Mouse (Mus musculus): ENCODE results near the gene Podn. TPM values are rescaled to one million over a fixed set of nuclear protein-coding genes. Genes with fewer than 3 reads are reported as not detected.

Gene Podn
- total and polyA plus RNA-seq, 3 experiments, result 0.04 TPM; not detected in 2

DNA sequence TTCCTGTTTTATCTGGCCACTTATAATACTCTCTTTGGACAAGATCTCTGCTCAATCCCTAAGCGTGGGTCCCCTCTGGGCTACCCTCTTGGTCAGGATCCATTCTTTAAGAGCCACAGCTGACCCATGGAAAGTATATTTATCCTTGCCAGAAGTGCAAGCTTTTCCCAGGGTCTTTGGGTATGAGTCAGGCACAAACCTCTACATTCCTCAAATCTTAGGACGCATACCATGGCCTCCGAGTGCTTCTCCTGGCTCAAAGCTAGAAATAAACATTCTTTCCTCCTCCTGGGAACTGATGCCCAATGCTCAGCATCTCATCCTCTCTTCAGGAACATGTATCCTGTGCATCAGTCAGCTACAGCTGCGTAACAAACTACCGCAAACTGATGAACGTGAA, 101.2 kb downstream of the Podn start:
- no peak for TF ChIP-seq CHD1 (IDR thresholded peaks at IDR 0.05; ENCODE audit: low read depth, low read length)
- no peak for TF ChIP-seq GABPA (IDR thresholded peaks at IDR 0.05; ENCODE audit: low read depth, low read length)
- TF ChIP-seq MYC (IDR thresholded peaks at IDR 0.05; ENCODE audit: low read depth, low read length), result no peak
- no peak for TF ChIP-seq JUND (IDR thresholded peaks at IDR 0.05; ENCODE audit: low read depth, low read length)
- no peak for TF ChIP-seq E2F4 (IDR thresholded peaks at IDR 0.05; ENCODE audit: borderline replicate concordance, low read depth, low read length)
- TF ChIP-seq NELFE (IDR thresholded peaks at IDR 0.05; ENCODE audit: low read depth, low read length), result no peak
- TF ChIP-seq MAZ (IDR thresholded peaks at IDR 0.05; ENCODE audit: low read depth, low read length), result no peak

DNA sequence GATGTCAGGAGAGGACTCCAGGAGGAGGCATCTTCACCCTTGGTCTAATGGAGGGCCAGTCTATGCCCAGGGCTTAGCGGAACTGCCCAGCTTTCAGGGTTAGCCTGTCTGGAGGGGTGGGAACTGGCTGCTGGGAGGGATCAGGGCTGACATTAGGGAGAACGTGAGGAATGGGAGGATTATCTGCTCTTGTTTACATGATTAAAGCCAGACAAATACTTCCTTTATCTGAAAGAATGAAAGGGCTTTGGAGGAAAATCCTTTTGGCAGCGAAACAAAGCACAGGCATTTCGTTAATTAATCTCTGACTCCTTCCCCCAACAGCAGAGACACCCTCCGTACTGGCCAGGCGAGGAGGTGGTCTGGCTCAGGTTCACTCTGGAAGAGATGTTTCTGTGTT, 104.4 kb downstream of the Podn start:
- Histone ChIP-seq H3K27ac (ENCODE audit: control insufficient read depth, low read depth, low read length) (no peak overlapping the region), H3K79me2 (ENCODE audit: control insufficient read depth, insufficient read depth, low read length, poor library complexity) (no peaks in the 10 kb centered on the region), H3K36me3 (ENCODE audit: control insufficient read depth in 1 of 2, insufficient read depth in 2 of 2, low read length in 2 of 2) (peaks cover 0 to 4% of the 10 kb centered on the region in 2 experiments; a peak in 2 of 4 replicates), H3K4me3 (ENCODE audit: control insufficient read depth in 1 of 2, insufficient read depth in 1 of 2, low read depth in 2 of 2, low read length in 2 of 2) (no peak overlapping the region), H3K9me3 (replicated peaks; ENCODE audit: insufficient read depth, low read length) (no peaks in the 10 kb centered on the region), H3K9ac (ENCODE audit: control insufficient read depth, low read depth, low read length, poor library complexity, severe bottlenecking) (no peak overlapping the region), H3K4me1 (ENCODE audit: control insufficient read depth in 1 of 2, insufficient read depth in 2 of 2, low read length in 2 of 2) (peaks cover 0 to 11% of the 10 kb centered on the region in 2 experiments; a peak in 2 of 4 replicates), H3K27me3 (ENCODE audit: control insufficient read depth in 1 of 2, insufficient read depth in 2 of 2, low read length in 2 of 2) (peaks cover 3 to 9% of the 10 kb centered on the region in 2 experiments; a peak in 3 of 4 replicates)
- TF ChIP-seq MYB (IDR thresholded peaks at IDR 0.05; ENCODE audit: low read depth, low read length), result no peak
- TF ChIP-seq ZNF384 (IDR thresholded peaks at IDR 0.05; ENCODE audit: low read depth, low read length), result no peak
- no peak for TF ChIP-seq ZC3H11A (IDR thresholded peaks at IDR 0.05; ENCODE audit: low read depth, low read length)
- DNase-seq (ENCODE audit: low read depth, low spot score), result no peak

More for the DNA sequence above, 101.2 kb downstream of the Podn start:
- no peak for DNase-seq (ENCODE audit: low read depth, low spot score)
- Histone ChIP-seq H3K4me1 (ENCODE audit: control insufficient read depth in 1 of 2, insufficient read depth in 2 of 2, low read length in 2 of 2) (no peaks in the 10 kb centered on the region), H3K4me3 (ENCODE audit: control insufficient read depth in 1 of 2, insufficient read depth in 1 of 2, low read depth in 2 of 2, low read length in 2 of 2) (no peak overlapping the region), H3K27ac (ENCODE audit: control insufficient read depth, low read depth, low read length) (no peak overlapping the region), H3K79me2 (ENCODE audit: control insufficient read depth, insufficient read depth, low read length, poor library complexity) (no peaks in the 10 kb centered on the region), H3K9me3 (replicated peaks; ENCODE audit: insufficient read depth, low read length) (no peaks in the 10 kb centered on the region), H3K9ac (ENCODE audit: control insufficient read depth, low read depth, low read length, poor library complexity, severe bottlenecking) (no peak overlapping the region), H3K36me3 (ENCODE audit: control insufficient read depth in 1 of 2, insufficient read depth in 2 of 2, low read length in 2 of 2) (no peaks in the 10 kb centered on the region), H3K27me3 (ENCODE audit: control insufficient read depth in 1 of 2, insufficient read depth in 2 of 2, low read length in 2 of 2) (peaks cover 3 to 7% of the 10 kb centered on the region in 2 experiments)

- no peak for TF ChIP-seq MYC (IDR thresholded peaks at IDR 0.05; ENCODE audit: low read depth, low read length)
- TF ChIP-seq ETS1 (IDR thresholded peaks at IDR 0.05; ENCODE audit: low read depth, low read length), result no peak
- no peak for TF ChIP-seq MAZ (IDR thresholded peaks at IDR 0.05; ENCODE audit: low read depth, low read length)
- no peak for TF ChIP-seq ZC3H11A (IDR thresholded peaks at IDR 0.05; ENCODE audit: low read depth, low read length)
- peaks cover 3 to 9% of the 10 kb centered on the region in 2 experiments; a peak in 3 of 4 replicates for H3K27me3 ChIP-seq (ENCODE audit: control insufficient read depth in 1 of 2, insufficient read depth in 2 of 2, low read length in 2 of 2)
- DNase-seq (ENCODE audit: low read depth, low spot score), result no peak
- H3K9me3 ChIP-seq (replicated peaks; ENCODE audit: insufficient read depth, low read length), result no peaks in the 10 kb centered on the region
- peaks cover 0 to 8% of the 10 kb centered on the region in 2 experiments; a peak in 2 of 4 replicates for H3K36me3 ChIP-seq (ENCODE audit: control insufficient read depth in 1 of 2, insufficient read depth in 2 of 2, low read length in 2 of 2)
- no peak overlapping the region for H3K4me3 ChIP-seq (ENCODE audit: control insufficient read depth in 1 of 2, insufficient read depth in 1 of 2, low read depth in 2 of 2, low read length in 2 of 2)
- no peaks in the 10 kb centered on the region for H3K79me2 ChIP-seq (ENCODE audit: control insufficient read depth, insufficient read depth, low read length, poor library complexity)
- no peak overlapping the region for H3K9ac ChIP-seq (ENCODE audit: control insufficient read depth, low read depth, low read length, poor library complexity, severe bottlenecking)
- H3K4me1 ChIP-seq (ENCODE audit: control insufficient read depth in 1 of 2, insufficient read depth in 2 of 2, low read length in 2 of 2), result peaks cover 0 to 22% of the 10 kb centered on the region in 2 experiments; a peak in 2 of 4 replicates
- H3K27ac ChIP-seq (ENCODE audit: control insufficient read depth, low read depth, low read length), result no peak overlapping the region
Observed at GRCm38 (mm10) chr4:107990818-107991217, 105.4 kb downstream of the Podn start.

Measured in MEL (cell line).